Mouse (Mus musculus) bone marrow, adult 2 months (tissue): Measurements from ENCODE around the gene Rarb.

Experiments
- CTCF ChIP-seq: fragments of 200-500 bp; IDR thresholded peaks from 2 replicates; pipeline ENCODE4 v1.5.1; 2011; ENCODE audit warnings: low read length, control low read depth; ENCODE audit not compliant: control insufficient read depth, insufficient read depth
- POLR2A ChIP-seq: fragments of 200-500 bp; IDR thresholded peaks from 2 replicates; pipeline ENCODE4 v1.6.1; 2011; ENCODE audit warnings: low read depth, mild to moderate bottlenecking, control low read depth, low read length, borderline replicate concordance; ENCODE audit not compliant: control insufficient read depth

DNA sequence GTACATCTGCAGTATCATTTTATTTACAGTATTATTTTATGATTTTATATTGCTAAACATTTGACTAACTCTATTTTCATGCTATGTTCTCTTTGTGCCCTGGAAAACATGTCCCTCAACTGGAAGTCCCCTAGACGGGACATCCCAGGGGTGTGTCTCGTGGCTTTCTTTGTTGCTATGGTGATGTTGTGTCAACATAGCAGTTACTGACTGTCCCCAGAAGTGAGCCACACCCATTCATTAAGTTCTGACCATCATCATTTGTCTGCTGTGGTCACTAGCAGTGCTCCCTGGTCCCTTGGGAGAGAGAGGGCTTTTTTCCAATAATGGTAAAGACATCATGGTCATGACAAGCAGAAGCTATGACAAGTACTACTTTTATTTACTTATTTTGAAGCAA lies 274.0 kb downstream of the Rarb start:
- no peak for TF ChIP-seq CTCF
- no peak for TF ChIP-seq POLR2A
